Mouse (Mus musculus): ENCODE results near the gene Hif3a.

Gene Hif3a

DNA sequence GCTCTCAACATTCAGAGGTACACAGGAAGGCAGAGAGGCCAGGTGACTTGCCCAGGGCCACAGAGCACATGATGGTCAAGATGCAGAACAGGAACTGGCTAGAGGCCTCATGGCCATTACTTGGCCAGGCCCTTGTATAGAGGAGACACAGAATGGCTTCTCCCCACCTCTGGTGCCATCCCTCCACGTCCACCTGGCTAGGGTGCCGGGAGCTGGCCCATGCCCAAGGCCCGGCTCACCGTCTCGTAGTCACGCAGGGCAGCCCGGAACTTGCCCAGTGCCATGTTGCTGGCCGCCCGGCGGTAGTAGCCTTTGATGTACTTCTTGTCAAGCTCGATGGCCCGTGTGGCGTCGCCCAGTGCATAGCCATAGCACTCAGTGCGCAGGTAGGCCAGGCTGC lies 40.1 kb downstream of the Hif3a start:
- no peak for DNase-seq

DNA sequence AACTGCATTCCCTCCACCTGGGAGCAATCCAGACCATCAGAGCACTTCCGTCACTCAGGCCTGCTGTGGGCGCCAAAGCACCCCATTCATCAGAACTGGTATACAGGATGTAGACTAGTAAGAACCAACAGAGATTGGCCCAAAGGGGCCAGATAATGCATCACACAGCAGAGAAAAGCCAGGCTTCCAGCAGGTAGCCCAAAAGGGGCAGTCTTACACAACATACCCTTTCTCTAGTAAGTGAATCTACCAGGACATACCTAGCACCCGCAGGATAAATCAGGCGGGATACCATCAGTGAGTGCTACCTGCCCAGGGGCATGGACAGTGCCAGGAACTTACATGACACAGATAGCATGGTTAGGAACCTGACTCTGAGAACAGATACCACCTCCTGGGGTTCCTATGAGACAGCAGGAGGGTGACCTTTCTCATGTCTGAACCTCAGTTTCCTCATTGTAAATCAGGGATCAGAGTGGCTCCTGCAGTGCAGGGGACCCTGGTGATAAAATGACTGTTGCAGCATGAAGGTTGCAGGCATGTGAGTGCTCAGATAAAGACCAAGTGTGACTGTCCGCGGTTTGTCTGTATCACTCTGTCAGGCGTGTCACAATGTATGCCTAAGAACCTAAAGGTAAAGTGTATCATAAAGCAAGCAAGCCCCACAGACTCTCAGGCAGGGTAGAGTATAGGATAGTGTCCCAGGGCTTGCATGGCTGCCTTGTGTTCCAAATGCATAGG lies 42.6 kb downstream of the Hif3a start:
- DNase-seq = no peak

DNA sequence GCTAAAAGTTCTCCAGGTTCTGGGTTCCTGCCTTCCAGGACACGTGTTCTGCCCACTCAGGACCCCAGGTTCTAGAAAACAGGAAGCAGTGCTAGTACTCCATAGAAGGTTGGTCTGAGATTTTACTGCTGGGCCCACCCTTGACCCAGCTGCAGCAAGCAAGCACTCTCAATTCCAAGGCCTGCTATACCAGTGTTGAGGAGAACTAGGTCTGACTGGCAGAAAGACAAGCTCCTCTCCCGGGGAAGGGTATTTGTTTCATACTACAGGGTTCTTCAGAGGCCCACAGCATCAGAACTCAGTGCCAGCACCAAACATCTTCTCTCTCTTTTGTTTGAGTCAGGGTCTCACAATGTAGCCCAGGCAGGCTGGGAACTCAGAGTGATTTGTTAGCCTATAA lies 44.3 kb downstream of the Hif3a start:
- no peak for DNase-seq

DNA sequence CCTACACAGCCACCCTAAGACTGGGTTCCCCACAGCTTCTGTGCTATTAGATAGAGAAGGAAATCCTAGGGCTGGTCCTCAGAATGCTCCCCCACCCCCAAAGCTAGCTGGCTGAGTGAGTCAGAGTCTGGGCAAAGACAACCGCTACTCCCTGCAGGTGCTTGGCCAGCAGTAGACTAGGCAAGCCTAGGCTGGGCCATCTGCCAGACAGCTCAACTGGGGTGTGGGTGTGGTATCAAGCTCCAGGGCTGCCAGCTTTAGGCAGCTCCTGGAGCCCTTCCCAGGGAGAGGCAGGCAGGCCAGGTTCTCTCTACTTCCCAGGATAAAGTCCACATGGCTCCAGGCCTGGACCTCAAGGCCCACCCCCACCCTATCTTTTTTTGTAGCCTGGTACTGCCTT lies 45.2 kb downstream of the Hif3a start:
- DNase-seq = peak; percentile 79

DNA sequence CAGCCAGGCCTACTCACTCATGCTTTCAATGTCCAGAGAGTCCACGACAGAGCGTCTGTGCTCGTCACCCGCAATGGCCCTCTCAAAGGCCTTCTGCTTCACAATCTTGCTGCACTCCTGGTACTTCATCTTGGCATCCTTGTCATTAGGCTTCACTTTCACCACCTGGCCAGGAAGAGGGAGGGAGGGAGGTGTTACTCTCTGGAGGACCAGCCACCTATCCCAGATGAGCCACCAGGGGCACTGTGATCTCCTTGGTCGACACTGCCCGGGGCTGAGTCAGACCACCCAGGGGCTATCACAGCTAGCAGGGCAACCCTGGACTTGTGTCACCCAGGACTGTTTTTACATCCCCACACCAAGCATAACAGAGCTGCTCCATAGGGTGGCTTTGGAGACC lies 46.8 kb downstream of the Hif3a start:
- DNase-seq = no peak

DNA sequence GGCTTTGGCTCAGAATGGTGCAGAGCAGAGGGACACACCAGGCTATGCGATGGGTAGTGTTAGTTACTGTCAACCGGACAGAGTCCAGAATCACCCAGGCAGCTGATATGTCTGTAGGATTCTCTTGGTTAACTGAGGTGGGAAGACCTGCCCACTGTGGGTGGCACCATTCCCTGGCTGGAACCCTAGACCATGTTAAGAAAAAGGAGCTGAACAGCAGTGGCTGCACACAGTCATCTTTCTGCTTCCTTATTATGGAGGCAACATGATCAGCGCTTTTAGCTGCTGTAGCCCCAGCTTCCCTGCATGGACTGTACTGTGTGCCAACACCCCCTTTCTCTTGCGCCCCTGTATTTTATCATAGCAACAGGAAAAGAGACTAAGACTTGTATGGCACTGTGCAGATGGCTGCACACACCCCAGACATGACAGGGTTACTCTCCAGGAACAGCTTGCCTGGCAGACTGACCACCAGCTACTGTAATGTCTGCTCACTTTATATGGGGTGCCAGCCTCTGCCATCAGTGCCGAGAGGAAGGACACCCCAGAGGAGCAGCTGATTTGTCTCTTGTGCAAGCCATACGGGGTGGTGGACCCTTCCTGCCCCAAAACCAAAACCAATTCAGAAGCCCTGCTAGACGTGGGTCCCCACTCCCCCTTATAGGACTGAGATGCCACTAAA lies 50.2 kb downstream of the Hif3a start:
- no peak for DNase-seq

DNA sequence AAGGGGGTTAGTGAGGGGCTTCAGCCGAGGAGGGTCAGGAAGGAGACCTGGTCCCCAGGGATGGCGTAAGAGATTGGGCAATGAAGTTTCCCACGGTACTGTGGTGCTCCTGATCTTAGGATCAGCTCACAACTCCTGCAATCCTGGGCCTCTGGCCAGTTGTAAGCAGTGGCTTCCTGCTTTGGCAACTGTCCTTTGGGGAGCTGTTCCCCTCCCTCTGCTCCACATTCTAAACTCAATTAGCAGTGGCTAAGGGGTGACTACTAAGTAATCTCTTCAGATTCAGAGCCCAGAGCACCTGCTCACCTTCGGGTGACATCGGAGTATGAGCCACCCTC lies 52.2 kb downstream of the Hif3a start:
- peak; percentile 41 for DNase-seq

DNA sequence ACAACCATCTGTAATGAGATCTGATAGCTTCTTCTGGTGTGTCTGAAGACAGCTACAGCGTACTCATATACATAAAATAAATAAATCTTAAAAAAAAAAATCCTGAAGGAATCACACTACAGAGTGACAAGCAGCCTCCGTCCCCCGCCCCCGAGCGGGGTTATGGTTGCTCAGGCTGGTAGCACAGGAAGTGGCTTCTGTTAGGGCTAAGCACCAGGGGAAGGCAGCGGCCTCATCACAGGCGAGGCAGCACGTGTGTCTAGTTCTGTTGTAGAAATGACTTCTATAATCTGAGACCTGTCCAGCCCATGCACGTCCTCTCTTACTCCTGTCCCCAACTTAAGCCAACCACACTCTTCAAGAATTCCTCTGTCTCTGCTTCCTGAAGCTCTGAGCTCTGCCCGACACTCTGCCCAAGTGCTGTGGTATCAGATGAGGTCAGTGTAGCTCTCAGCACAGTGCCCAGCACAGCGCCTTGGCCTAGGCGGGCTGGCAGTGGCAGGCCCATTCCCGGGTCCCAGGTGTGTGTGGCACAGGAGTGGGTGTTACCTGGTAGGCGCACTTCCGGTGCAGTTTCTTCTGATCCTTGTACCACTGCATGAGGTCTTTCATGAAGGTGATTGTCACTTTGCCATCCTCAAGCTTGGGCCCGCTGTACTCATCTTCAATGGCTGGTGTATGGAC lies 52.8 kb downstream of the Hif3a start:
- no peak for DNase-seq

DNA sequence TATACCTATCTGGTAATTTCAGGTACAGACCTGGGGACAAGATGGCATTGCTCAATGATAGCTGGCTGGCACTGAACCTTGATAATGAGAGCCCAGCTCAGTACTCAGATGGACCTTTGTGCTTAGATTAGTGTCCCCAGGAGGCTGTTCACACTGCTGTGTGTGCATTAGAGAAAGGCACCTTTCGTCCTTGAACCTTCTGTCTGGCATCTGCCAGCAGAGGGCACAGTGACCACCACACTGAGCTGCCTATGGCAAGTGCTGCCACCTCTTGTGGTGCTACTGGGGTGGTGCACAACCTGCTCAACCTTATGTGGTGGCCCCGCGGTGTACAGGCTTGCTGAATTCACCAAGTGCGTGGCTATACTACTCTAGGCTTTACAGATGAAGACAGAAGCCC lies 54.9 kb downstream of the Hif3a start:
- peak; percentile 39 for DNase-seq

DNA sequence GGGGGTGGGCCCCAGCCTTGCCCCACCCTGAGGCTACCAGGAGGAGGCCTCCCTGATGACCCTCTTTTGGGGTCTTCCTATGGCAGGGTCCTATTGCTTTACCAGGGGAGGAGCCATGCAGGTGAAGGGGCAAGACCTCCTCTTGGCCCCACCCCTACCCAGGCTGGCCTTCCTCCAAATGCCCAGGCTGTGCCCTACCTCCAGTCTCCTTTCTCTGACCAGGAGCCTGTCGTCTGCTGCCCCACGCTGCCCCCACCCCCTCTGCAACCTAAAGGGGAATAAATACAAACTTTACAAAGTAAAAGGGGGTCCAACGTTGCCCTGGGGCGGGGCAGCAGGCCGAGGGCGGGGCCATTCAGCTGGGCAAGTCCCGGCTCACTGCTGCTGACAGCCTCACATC lies 57.5 kb downstream of the Hif3a start:
- no peak for DNase-seq

DNA sequence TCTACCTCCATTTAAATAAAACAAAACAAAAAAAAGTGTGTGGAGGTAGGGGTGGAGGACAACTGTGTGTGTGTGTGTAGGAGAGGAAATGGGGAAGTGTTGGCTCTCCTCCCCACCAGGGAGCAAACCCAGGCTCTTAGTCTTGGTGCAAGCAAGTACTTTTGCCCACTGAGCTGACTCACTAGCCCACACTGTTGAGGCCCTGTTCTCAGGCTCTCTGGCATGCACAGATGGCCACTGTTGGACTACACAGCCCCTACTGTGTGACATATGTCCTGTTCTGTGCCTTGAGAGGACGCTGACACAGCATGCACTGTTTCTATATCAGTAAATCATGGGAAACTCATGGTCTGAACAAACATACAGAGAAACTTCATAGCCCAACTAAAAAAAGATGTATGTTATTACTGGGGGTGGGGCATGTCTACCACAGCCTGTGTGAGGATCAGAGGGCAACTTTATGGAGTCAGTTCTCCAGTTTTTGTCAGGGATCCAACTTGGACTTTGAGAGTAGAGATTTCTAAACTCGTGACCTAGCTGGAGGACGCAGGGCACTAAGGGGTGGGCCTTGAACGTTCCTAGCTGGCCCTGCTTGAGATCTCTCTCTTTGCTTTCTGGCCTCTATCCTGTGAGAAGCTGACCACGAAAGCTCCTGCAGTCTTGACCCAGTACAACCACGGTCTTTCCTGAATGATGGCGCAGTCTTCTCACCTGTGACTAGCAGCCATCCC lies 58.8 kb downstream of the Hif3a start:
- DNase-seq = no peak

DNA sequence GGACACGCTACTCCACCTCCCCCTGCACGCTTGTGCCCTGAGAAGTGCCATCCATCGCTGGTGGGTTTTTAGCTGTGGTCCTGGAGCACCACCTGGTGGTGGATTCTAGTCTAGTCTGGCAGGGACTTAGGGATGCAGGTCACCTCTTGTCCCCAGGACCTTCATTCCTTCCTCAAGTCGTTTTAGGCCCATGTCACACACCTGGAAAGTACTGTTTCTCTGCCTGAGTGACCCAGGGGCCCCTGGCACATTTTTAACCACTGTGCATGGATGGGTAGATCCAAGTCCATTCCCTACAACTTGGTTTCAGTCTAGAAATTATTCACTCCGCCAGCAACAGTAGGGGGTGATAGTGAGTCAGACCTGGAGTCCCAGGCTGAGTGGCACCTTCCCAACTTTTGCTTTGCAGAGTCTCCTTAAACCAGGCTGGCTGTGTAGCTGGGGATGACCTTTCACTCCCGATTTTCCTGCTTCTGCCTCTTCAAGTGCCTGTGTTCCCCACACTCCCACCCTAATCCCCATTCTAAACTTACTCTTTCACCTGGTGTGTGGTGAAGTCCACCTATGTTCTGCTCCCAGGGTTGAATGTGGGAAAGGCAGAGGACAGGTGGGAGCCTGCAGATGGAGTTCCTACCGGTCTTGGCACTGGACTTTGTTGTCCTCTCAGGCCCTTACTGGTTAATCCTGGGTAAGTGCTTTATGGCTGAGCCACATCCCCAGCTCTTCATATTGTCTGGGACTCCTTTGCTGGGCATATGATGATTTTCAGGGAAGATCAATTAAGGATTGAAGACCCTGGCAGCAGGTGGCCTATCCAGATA lies 59.6 kb downstream of the Hif3a start:
- peak; percentile 89 for DNase-seq

DNA sequence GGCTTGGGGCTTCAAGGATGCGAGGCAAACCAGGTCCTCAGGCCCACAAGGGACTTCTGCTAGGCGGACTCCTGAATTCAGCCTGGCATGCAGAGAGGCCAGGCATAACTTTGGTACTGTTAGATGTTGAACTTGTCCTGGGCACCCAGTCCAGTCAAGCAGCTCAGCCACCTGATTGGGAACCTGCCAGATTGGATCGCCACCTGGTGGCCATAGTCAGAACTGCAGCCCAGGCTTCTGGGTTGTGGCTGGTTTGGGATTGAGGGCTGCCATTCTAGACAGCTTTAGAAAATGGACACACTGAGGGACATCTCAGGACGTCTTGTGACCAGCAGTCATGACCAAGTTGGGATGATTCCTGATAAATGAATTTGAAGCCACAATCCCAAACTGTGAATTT lies 62.6 kb downstream of the Hif3a start:
- peak; percentile 89 for DNase-seq

DNA sequence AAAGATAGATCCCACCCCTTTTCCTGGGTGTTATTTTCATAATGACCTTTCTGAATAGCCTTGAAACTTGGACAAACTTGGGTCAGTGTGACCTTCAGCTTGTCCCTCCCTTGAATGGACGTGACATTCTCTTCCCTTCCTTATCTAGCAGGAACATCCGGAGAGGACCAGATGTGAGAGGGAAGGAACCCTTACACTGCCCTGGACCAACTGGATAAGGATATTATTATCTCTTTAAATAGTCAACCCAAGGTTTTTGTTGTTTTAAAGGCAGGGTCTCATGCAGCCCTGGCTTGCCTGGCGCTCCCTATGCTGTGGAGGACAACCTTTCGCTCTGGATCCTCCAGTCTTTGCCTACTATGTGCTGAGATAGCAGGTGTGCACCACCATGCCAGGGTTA lies 63.0 kb downstream of the Hif3a start:
- no peak for DNase-seq

DNA sequence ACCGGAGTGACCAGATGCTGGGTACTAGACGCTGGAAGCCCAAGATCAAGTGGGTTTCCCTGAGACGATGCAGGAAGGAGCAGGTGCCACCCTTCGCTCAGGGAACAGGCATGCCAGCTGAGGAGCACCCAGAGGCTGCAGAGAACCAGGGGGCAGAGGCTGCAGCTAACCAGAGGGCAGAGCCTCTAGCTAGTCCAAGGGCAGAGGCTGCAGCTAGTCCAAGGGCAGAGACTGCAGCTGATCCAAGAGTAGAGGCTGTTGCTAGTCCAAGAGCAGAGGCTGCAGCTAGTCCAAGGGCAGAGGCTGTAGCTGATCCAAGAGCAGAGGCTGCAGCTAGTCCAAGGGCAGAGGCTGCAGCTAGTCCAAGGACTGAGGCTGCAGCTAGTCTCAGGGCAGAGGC lies 66.9 kb downstream of the Hif3a start:
- no peak for DNase-seq

DNA sequence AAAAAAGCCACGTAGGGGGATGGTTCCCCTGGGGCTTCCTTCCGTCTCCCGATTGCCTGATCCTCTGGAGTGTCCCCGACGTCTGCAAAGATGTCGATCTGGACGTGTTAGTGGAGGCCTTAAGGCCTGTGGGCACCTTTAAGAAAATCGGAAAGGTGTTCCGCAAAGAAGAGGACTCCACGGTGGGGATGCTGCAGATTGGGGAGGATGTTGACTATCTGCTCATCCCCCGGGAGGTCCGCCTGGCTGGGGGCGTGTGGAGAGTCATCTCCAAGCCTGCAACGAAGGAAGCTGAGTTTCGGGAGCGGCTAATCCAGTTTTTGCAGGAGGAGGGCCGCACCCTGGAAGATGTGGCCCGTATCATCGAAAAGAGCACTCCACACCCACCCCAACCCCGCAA lies 67.8 kb downstream of the Hif3a start:
- peak; percentile 28 for DNase-seq

DNA sequence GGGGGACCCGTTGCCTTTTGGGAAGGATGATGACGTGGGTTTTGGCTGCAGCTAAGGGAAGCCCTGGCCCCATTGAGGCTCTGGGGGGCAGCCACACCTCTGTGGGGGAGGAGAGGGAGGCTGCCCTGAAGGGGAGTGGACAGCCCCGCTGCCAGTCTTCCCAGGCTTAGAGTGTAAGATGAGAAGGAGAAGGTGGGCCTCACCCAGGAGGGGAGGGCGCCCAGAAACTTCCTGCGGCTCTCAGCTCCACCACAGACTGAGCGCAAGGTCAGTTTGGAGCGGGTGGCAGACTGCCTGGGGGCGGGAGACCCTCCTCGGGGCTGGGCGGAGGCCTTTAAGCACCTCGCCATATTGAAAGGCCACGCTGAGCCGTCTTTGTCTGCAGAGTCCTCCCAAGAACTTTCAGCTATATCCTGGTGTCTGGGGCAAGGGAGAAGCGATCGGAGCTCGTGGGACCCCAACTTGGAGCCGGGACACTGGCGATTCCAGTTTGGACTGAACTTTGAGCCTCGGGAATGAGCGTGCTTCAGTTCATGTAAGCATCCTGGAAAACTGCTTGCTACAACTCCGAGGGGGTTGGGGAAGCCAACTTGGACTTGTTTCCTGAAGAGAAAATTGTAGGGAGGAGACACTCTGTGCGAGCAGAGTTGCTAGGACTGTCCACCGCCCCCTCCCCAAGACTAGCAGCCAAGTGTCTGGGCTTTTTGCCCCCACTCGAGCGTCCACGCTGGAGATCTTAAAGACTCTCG lies 68.4 kb downstream of the Hif3a start:
- DNase-seq = peak; percentile 90

DNA sequence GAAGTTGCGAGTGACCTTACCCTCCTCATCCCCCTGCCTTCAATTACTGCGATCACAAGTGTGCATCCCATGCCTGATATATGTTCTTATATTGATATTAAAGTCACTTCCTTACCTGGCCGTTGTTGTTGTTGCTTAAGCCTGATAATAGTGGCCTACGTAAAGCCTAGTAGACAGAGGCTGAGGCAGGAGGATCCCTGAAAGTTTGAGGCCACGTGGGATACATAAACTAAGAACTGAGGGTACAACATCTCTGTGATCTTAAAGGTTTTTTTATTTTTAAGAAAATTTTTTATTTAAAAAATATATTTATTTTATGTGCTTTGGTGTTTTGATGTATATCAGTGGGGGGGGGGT lies 69.8 kb downstream of the Hif3a start, which contains the start of gene Ccdc8:
Gene Ccdc8, plus strand, starts transcription at position 258 of the 357 bp plus-strand sequence.
- no peak for DNase-seq

DNA sequence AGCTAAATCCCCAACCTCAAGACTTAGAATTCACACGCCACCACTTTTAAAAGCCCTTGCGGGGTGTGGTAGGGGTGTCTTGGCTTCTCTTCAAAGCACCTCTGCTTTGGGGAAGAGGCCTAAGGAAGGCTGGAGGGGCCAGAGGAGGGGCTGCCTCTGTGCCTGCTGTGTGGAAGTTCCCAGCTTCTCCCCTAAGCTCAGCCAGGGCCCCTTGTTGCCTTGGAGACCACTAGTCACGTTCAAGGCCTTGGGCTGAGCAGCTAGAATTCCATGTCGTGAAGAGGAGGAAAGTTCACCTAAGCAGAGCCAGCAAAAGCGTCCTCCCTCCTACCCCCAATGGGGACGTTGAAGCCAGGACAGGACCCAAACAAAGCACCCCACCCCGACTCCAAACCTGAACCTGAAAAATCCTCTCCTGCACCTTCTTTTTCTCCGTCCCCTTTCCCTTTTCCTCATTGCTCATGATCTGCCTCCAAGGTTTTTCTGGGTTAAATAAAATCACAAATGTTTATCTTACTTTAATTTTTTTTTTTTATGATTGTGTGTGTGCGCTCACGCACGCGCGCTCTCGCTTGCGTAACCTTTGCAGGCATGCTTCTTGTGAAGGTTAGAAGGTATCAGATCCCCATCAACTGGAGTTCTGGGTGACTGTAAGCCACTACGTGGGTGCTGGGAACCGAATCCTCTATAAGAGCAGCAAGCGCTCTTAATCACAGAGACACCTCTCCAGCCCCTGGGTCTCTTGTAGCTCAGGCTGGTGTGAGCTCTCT lies 70.4 kb downstream of the Hif3a start:
- no peak for DNase-seq

DNA sequence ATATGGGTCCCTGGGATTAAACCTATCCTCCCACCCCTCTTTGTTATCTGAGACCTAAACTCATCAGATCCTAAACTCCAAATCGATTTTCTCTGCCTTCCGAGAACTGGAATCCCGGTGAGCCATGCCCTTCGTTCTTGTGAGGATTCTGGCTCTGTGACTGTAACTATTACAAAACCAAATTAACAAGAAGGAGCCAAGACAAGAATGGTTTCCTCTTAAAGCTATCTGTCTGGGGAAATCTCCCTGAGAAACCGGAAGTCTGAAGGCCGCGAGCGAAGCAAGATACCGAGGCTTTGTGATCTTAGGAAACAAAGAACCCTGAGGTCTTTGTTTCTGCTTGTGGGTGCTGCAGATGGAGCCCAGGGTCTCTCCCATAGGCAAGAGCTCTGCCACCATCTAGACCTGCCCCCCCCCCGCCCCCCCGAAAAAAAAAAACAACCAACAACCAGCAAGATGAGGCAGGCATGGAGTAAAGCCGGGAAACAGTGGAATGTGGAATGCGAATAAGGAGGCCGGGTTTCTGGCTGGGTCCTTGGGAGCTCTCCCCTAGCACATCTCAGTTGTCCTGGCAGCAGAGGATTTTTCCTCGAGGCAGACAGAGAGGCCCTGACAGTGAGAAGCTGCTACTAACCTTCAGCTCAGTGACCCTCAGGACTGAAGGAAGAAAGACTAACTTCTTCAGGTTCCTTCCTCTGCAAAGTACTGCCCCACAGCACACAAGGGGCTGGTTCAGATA lies 72.1 kb downstream of the Hif3a start:
- peak; percentile 49 for DNase-seq
